Mouse (Mus musculus): ENCODE results near the gene Olfr573-ps1. TPM values are rescaled to one million over a fixed set of nuclear protein-coding genes. Genes with fewer than 3 reads are reported as not detected.

Olfr573-ps1 gene
- not detected in 2 replicates for polyA plus RNA-seq (2011; ENCODE audit: insufficient read length, low read depth, missing spikeins)

- TF ChIP-seq POLR2A (IDR thresholded peaks at IDR 0.05; ENCODE audit: low read depth, low read length) (no peak), CTCF (IDR thresholded peaks at IDR 0.05; ENCODE audit: borderline replicate concordance, insufficient read depth, low read length) (no peak)
- no peaks in the 10 kb centered on the region for H3K4me1 ChIP-seq (ENCODE audit: control insufficient read depth, insufficient read depth, low read length)
Observed at GRCm38 (mm10) chr7:102942475-102942874, at the start of gene Olfr573-ps1. Gene Olfr573-ps1 (minus strand): TSS chr7:102942575.

GRCm38 (mm10) chr7:102989224-102989623, 46.8 kb upstream of the Olfr573-ps1 start, which contains the start of gene Olfr578:
Gene Olfr578 (minus strand): TSS chr7:102989324.
- H3K27ac ChIP-seq (ENCODE audit: insufficient read depth, low read length), result no peak within 1 kb of the TSS
- no peaks in the 10 kb centered on the region for H3K4me1 ChIP-seq (ENCODE audit: control insufficient read depth, insufficient read depth, low read length)
- H3K4me3 ChIP-seq (ENCODE audit: insufficient read depth, low read length), result no peak within 1 kb of the TSS
- no peak for TF ChIP-seq CTCF (IDR thresholded peaks at IDR 0.05; ENCODE audit: borderline replicate concordance, insufficient read depth, low read length)
- no peak for TF ChIP-seq POLR2A (IDR thresholded peaks at IDR 0.05; ENCODE audit: low read depth, low read length)

More at GRCm38 (mm10) chr7:102942475-102942874, at the start of gene Olfr573-ps1:
- H3K4me3 ChIP-seq (ENCODE audit: insufficient read depth, low read length), result no peak within 1 kb of the TSS
- H3K27ac ChIP-seq (ENCODE audit: insufficient read depth, low read length), result no peak within 1 kb of the TSS

- H3K4me3 ChIP-seq (ENCODE audit: insufficient read depth, low read length), result no peak within 1 kb of the TSS
- TF ChIP-seq POLR2A (IDR thresholded peaks at IDR 0.05; ENCODE audit: low read depth, low read length), result no peak
- no peak for TF ChIP-seq CTCF (IDR thresholded peaks at IDR 0.05; ENCODE audit: borderline replicate concordance, insufficient read depth, low read length)
- no peak within 1 kb of the TSS for H3K27ac ChIP-seq (ENCODE audit: insufficient read depth, low read length)
- H3K4me1 ChIP-seq (ENCODE audit: control insufficient read depth, insufficient read depth, low read length), result no peaks in the 10 kb centered on the region
Observed at GRCm38 (mm10) chr7:102975843-102976242, 33.5 kb upstream of the Olfr573-ps1 start, which contains the start of gene Olfr577. Gene Olfr577 (minus strand): TSS chr7:102975943.

GRCm38 (mm10) chr7:102974399-102974798, 32.0 kb upstream of the Olfr573-ps1 start:
- Histone ChIP-seq H3K4me1 (ENCODE audit: control insufficient read depth, insufficient read depth, low read length) (no peaks in the 10 kb centered on the region), H3K4me3 (ENCODE audit: insufficient read depth, low read length) (no peak overlapping the region)
- no peak for TF ChIP-seq CTCF (IDR thresholded peaks at IDR 0.05; ENCODE audit: borderline replicate concordance, insufficient read depth, low read length)
- no peak for TF ChIP-seq POLR2A (IDR thresholded peaks at IDR 0.05; ENCODE audit: low read depth, low read length)

GRCm38 (mm10) chr7:102962360-102962759, 20.0 kb upstream of the Olfr573-ps1 start, which contains the start of gene Olfr576:
Gene Olfr576 (plus strand): TSS chr7:102962660.
- H3K4me1 ChIP-seq (ENCODE audit: control insufficient read depth, insufficient read depth, low read length), result no peaks in the 10 kb centered on the region
- no peak within 1 kb of the TSS for H3K4me3 ChIP-seq (ENCODE audit: insufficient read depth, low read length)
- TF ChIP-seq CTCF (IDR thresholded peaks at IDR 0.05; ENCODE audit: borderline replicate concordance, insufficient read depth, low read length), result no peak
- no peak for TF ChIP-seq POLR2A (IDR thresholded peaks at IDR 0.05; ENCODE audit: low read depth, low read length)
- no peak within 1 kb of the TSS for H3K27ac ChIP-seq (ENCODE audit: insufficient read depth, low read length)

More at GRCm38 (mm10) chr7:102974399-102974798, 32.0 kb upstream of the Olfr573-ps1 start:
- H3K27ac ChIP-seq (ENCODE audit: insufficient read depth, low read length), result no peak overlapping the region

- no peaks in the 10 kb centered on the region for H3K4me1 ChIP-seq (ENCODE audit: control insufficient read depth, insufficient read depth, low read length)
- no peak within 1 kb of the TSS for H3K27ac ChIP-seq (ENCODE audit: insufficient read depth, low read length)
- no peak within 1 kb of the TSS for H3K4me3 ChIP-seq (ENCODE audit: insufficient read depth, low read length)
- no peak for TF ChIP-seq CTCF (IDR thresholded peaks at IDR 0.05; ENCODE audit: borderline replicate concordance, insufficient read depth, low read length)
- TF ChIP-seq POLR2A (IDR thresholded peaks at IDR 0.05; ENCODE audit: low read depth, low read length), result no peak
Observed at GRCm38 (mm10) chr7:102958593-102958992, 16.2 kb upstream of the Olfr573-ps1 start, which contains the start of gene Olfr575. Gene Olfr575 (minus strand): TSS chr7:102958775.

GRCm38 (mm10) chr7:102958137-102958536, 15.8 kb upstream of the Olfr573-ps1 start:
- TF ChIP-seq POLR2A (IDR thresholded peaks at IDR 0.05; ENCODE audit: low read depth, low read length), result no peak
- no peak for TF ChIP-seq CTCF (IDR thresholded peaks at IDR 0.05; ENCODE audit: borderline replicate concordance, insufficient read depth, low read length)
- Histone ChIP-seq H3K27ac (ENCODE audit: insufficient read depth, low read length) (no peak overlapping the region), H3K4me1 (ENCODE audit: control insufficient read depth, insufficient read depth, low read length) (no peaks in the 10 kb centered on the region), H3K4me3 (ENCODE audit: insufficient read depth, low read length) (no peak overlapping the region)

- no peak for TF ChIP-seq POLR2A (IDR thresholded peaks at IDR 0.05; ENCODE audit: low read depth, low read length)
- no peak for TF ChIP-seq CTCF (IDR thresholded peaks at IDR 0.05; ENCODE audit: borderline replicate concordance, insufficient read depth, low read length)
- Histone ChIP-seq H3K27ac (ENCODE audit: insufficient read depth, low read length) (no peak overlapping the region), H3K4me3 (ENCODE audit: insufficient read depth, low read length) (no peak overlapping the region), H3K4me1 (ENCODE audit: control insufficient read depth, insufficient read depth, low read length) (no peaks in the 10 kb centered on the region)
Observed at GRCm38 (mm10) chr7:102950732-102951131, 8.4 kb upstream of the Olfr573-ps1 start.

GRCm38 (mm10) chr7:102948167-102948566, 5.8 kb upstream of the Olfr573-ps1 start, which contains the start of gene Olfr574:
Gene Olfr574 (plus strand): TSS chr7:102948467.
- H3K27ac ChIP-seq (ENCODE audit: insufficient read depth, low read length), result no peak within 1 kb of the TSS
- no peak within 1 kb of the TSS for H3K4me3 ChIP-seq (ENCODE audit: insufficient read depth, low read length)
- TF ChIP-seq POLR2A (IDR thresholded peaks at IDR 0.05; ENCODE audit: low read depth, low read length) (no peak), CTCF (IDR thresholded peaks at IDR 0.05; ENCODE audit: borderline replicate concordance, insufficient read depth, low read length) (no peak)
- no peaks in the 10 kb centered on the region for H3K4me1 ChIP-seq (ENCODE audit: control insufficient read depth, insufficient read depth, low read length)

- Histone ChIP-seq H3K4me3 (ENCODE audit: insufficient read depth, low read length) (no peak overlapping the region), H3K27ac (ENCODE audit: insufficient read depth, low read length) (no peak overlapping the region), H3K4me1 (ENCODE audit: control insufficient read depth, insufficient read depth, low read length) (no peaks in the 10 kb centered on the region)
- TF ChIP-seq CTCF (IDR thresholded peaks at IDR 0.05; ENCODE audit: borderline replicate concordance, insufficient read depth, low read length), result no peak
Observed at GRCm38 (mm10) chr7:102943417-102943816, 1.0 kb upstream of the Olfr573-ps1 start.
